Mouse (Mus musculus): ENCODE measurements around the gene Tmem132a. TPM values are rescaled to one million over a fixed set of nuclear protein-coding genes. Genes with fewer than 3 reads are reported as not detected.

The Tmem132a gene
- total RNA-seq, 2 experiments from 2014 or later = 221 to 224 TPM

Other genes starting within 250 kb of the Tmem132a start
- under 1 TPM; 0.60 to 0.91 TPM for gene Vwce, start 235.7 kb downstream of the Tmem132a start, total RNA-seq (2021)
- not detected for gene Pga5, start 191.9 kb downstream of the Tmem132a start, total RNA-seq (2021)
- gene Vps37c, start 181.2 kb downstream of the Tmem132a start, total RNA-seq (2021) = 10 to 100 TPM; 25.1 to 26.6 TPM
- gene Cd5, start 130.9 kb downstream of the Tmem132a start, total RNA-seq (2021) = under 1 TPM in 1 of 2 experiments, not detected in 1; 0.19 TPM
- gene Cd6, start 39.9 kb downstream of the Tmem132a start, total RNA-seq (2021) = under 1 TPM; 0.14 to 0.41 TPM
- 1 to 10 TPM; 1.8 to 3.0 TPM for gene Slc15a3, start 30.2 kb downstream of the Tmem132a start, total RNA-seq (2021)
- gene Tmem109, start 12.1 kb upstream of the Tmem132a start, total RNA-seq (2021) = 10 to 100 TPM; 33.2 to 40.9 TPM
- gene Prpf19, start 25.3 kb upstream of the Tmem132a start, total RNA-seq (2021) = 100 to 1,000 TPM; 198 to 203 TPM
- gene Zp1, start 50.7 kb upstream of the Tmem132a start, total RNA-seq (2021) = not detected
- gene Ptgdr2, start 67.2 kb upstream of the Tmem132a start, total RNA-seq (2021) = under 1 TPM; 0.29 to 0.32 TPM
- 1 to 10 TPM; 8.9 to 9.5 TPM for gene Ccdc86, start 79.3 kb upstream of the Tmem132a start, total RNA-seq (2021)
- gene Ms4a10, start 104.7 kb upstream of the Tmem132a start, total RNA-seq (2021) = not detected
- gene Ms4a15, start 123.3 kb upstream of the Tmem132a start, total RNA-seq (2021) = not detected
- not detected for gene Ms4a18, start 148.1 kb upstream of the Tmem132a start, total RNA-seq (2021)
- gene Ms4a8a, start 211.2 kb upstream of the Tmem132a start, total RNA-seq (2021) = not detected